Mouse (Mus musculus) mouse embryonic stem cell (cell line): ENCODE results near the gene Ikzf2.

Source experiments
- in situ Hi-C, 2 experiments: fragments of 300-500 bp; cut with MboI; formaldehyde crosslinking; loops; 1 replicate in 1 of 2; 3 replicates in 1 of 2; pipeline ENCODE4 v1.14.3; 2019 to 2020; ENCODE audit warnings: low sequenced_read_pairs in 2 of 2, low pct_unique_long_range_greater_than_20kb in 1 of 2, mixed read lengths in 1 of 2; ENCODE audit not compliant: unreplicated experiment in 1 of 2

The Ikzf2 gene

DNA sequence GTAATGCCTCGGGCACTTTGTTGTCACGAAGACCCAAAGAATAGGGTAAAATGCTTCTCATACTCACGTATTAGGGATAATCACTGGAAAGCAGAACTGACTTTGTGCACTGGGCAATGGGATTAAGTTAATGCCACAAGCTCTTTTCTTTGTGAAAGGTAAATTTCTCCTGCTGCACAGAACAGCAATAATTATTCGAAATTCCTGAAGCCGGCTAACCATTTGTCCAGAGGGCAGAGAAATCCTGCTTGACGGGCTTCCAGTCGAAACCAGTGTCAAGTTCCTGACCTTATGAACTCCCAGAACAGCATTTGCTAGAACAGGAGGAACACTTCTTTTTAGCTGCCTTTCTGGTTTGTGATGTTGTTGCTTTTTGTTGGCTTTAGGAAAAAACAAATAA is 198.0 kb downstream of the Ikzf2 start:
- in situ Hi-C loops, result no loop called here

DNA sequence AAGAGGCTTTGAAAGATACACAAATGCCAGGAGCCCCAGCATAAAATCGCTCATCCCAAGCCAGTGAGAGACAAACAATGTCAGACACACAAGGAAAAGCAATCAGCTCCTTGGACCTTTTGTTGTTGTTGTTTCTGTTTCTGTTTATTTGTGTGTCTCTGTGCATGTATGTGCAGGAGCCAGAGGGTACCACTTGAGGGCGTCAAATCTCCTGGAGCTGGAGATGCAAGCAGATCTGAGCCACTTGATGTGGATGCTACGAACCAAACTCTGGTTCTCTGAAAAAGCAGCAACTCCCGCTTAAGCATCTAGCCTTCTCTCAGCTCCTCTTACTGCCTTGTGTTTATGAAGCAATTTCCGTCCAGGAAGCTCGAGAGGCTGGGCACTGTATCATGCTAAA is 198.4 kb downstream of the Ikzf2 start:
- in situ Hi-C loops, result no loop called here
